Mouse (Mus musculus): Measurements from ENCODE around the gene Epb41.

DNA sequence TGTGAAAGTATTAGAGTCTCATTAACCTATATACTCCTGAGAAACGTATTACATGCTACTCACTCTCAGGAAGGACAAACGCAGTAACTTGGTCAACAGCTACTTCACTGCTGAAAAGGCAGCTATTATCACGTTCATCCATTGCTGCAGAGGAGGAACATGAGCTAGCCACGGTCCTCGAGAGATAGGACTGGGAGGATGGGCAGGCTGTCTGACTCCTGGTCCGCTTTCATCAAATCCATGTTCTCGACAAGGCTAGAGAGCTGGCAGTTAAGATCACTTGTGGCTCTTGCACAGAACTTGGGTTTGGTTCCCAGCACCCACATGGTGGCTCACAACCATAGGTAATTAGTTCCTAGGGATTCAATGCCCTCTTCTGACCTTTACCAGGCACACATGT lies 53.2 kb downstream of the Epb41 start:
- TF ChIP-seq POLR2A (IDR thresholded peaks at IDR 0.05; ENCODE audit: low read depth, low read length) (no peak), CTCF (IDR thresholded peaks at IDR 0.05; ENCODE audit: extremely low read depth, insufficient read depth, insufficient read length, insufficient replicate concordance) (no peak)
